Mouse (Mus musculus): ENCODE data around the gene Spata19. TPM values are rescaled to one million over a fixed set of nuclear protein-coding genes. Genes with fewer than 3 reads are reported as not detected.

Gene Spata19
- polyA plus RNA-seq (2015; fragmentation: Nextera tagmentation; extraction: Ambion mirVana), result not detected in 2 replicates

- WGBS, result 75% methylated on average over 3 of the region's 3 CpGs
These were observed at the start of gene Spata19 for GRCm38 (mm10) chr9:27396500-27396899. Gene Spata19, plus strand, starts transcription at chr9:27396800.

GRCm38 (mm10) chr9:27353082-27353481 is 43.5 kb upstream of the Spata19 start:
- Histone ChIP-seq H3K4me2 (replicated peaks; ENCODE audit: low read depth, low read length) (no peak overlapping the region), H3K27me3 (ENCODE audit: insufficient read depth, low read length) (no peaks in the 10 kb centered on the region), H3K4me1 (ENCODE audit: insufficient read depth, low read length) (no peaks in the 10 kb centered on the region), H3K4me3 (ENCODE audit: low read length) (no peak overlapping the region), H3K9ac (replicated peaks; ENCODE audit: low read length) (no peak overlapping the region), H3K27ac (ENCODE audit: low read length) (no peak overlapping the region), H3K36me3 (ENCODE audit: insufficient read depth, low read length) (no peaks in the 10 kb centered on the region), H3K9me3 (ENCODE audit: low read length) (no peaks in the 10 kb centered on the region)
- 85% methylated on average over 7 of the region's 7 CpGs for WGBS
- ATAC-seq (ENCODE audit: low FRiP score, low TSS enrichment), result no peak

More at GRCm38 (mm10) chr9:27396500-27396899, at the start of gene Spata19:
- H3K27me3 ChIP-seq (ENCODE audit: insufficient read depth, low read length), result no peaks in the 10 kb centered on the region
- H3K9ac ChIP-seq (replicated peaks; ENCODE audit: low read length), result no peak within 1 kb of the TSS
- no peak within 1 kb of the TSS for H3K4me3 ChIP-seq (ENCODE audit: low read length)
- H3K9me3 ChIP-seq (ENCODE audit: low read length), result no peaks in the 10 kb centered on the region
- H3K4me2 ChIP-seq (replicated peaks; ENCODE audit: low read depth, low read length), result no peak within 1 kb of the TSS
- no peak for ATAC-seq (ENCODE audit: low FRiP score, low TSS enrichment)
- no peaks in the 10 kb centered on the region for H3K4me1 ChIP-seq (ENCODE audit: insufficient read depth, low read length)
- H3K36me3 ChIP-seq (ENCODE audit: insufficient read depth, low read length), result no peaks in the 10 kb centered on the region
- H3K27ac ChIP-seq (ENCODE audit: low read length), result no peak within 1 kb of the TSS

- Histone ChIP-seq H3K9ac (replicated peaks; ENCODE audit: low read length) (no peak overlapping the region), H3K36me3 (ENCODE audit: insufficient read depth, low read length) (no peaks in the 10 kb centered on the region), H3K4me3 (ENCODE audit: low read length) (no peak overlapping the region), H3K4me2 (replicated peaks; ENCODE audit: low read depth, low read length) (no peak overlapping the region), H3K9me3 (ENCODE audit: low read length) (no peaks in the 10 kb centered on the region), H3K27ac (ENCODE audit: low read length) (no peak overlapping the region), H3K4me1 (ENCODE audit: insufficient read depth, low read length) (no peaks in the 10 kb centered on the region), H3K27me3 (ENCODE audit: insufficient read depth, low read length) (no peaks in the 10 kb centered on the region)
- ATAC-seq (ENCODE audit: low FRiP score, low TSS enrichment), result no peak
- WGBS, result 90% methylated on average over 6 of the region's 6 CpGs
These were observed 38.7 kb upstream of the Spata19 start for GRCm38 (mm10) chr9:27357893-27358292.

- Histone ChIP-seq H3K27ac (ENCODE audit: low read length) (no peak overlapping the region), H3K4me3 (ENCODE audit: low read length) (no peak overlapping the region), H3K4me2 (replicated peaks; ENCODE audit: low read depth, low read length) (no peak overlapping the region), H3K9me3 (ENCODE audit: low read length) (no peaks in the 10 kb centered on the region), H3K4me1 (ENCODE audit: insufficient read depth, low read length) (0 out of 2 replicates have a peak, but pooled peaks cover 3% of the 10 kb centered on the region), H3K36me3 (ENCODE audit: insufficient read depth, low read length) (no peaks in the 10 kb centered on the region), H3K27me3 (ENCODE audit: insufficient read depth, low read length) (no peaks in the 10 kb centered on the region), H3K9ac (replicated peaks; ENCODE audit: low read length) (no peak overlapping the region)
- 65% methylated on average over 2 of the region's 2 CpGs for WGBS
- no peak for ATAC-seq (ENCODE audit: low FRiP score, low TSS enrichment)
These were observed 29.4 kb upstream of the Spata19 start for GRCm38 (mm10) chr9:27367231-27367630.

- Histone ChIP-seq H3K4me1 (ENCODE audit: insufficient read depth, low read length) (0 out of 2 replicates have a peak, but pooled peaks cover 3% of the 10 kb centered on the region), H3K27me3 (ENCODE audit: insufficient read depth, low read length) (no peaks in the 10 kb centered on the region), H3K9ac (replicated peaks; ENCODE audit: low read length) (no peak overlapping the region), H3K4me2 (replicated peaks; ENCODE audit: low read depth, low read length) (no peak overlapping the region), H3K9me3 (ENCODE audit: low read length) (no peaks in the 10 kb centered on the region), H3K27ac (ENCODE audit: low read length) (no peak overlapping the region), H3K4me3 (ENCODE audit: low read length) (no peak overlapping the region), H3K36me3 (ENCODE audit: insufficient read depth, low read length) (no peaks in the 10 kb centered on the region)
- ATAC-seq (ENCODE audit: low FRiP score, low TSS enrichment), result peak; percentile 65
- 33% methylated on average over 2 of the region's 2 CpGs for WGBS
These were observed 27.5 kb upstream of the Spata19 start for GRCm38 (mm10) chr9:27369108-27369507.

- H3K27me3 ChIP-seq (ENCODE audit: insufficient read depth, low read length), result no peaks in the 10 kb centered on the region
- no peak overlapping the region for H3K27ac ChIP-seq (ENCODE audit: low read length)
- H3K4me2 ChIP-seq (replicated peaks; ENCODE audit: low read depth, low read length), result no peak overlapping the region
- no peak for ATAC-seq (ENCODE audit: low FRiP score, low TSS enrichment)
- no peak overlapping the region for H3K9ac ChIP-seq (replicated peaks; ENCODE audit: low read length)
- no peak overlapping the region for H3K4me3 ChIP-seq (ENCODE audit: low read length)
- WGBS, result 57% methylated on average over 1 of the region's 1 CpGs
- peaks cover 4% of the 10 kb centered on the region; the same call in 1 of the 2 replicates for H3K9me3 ChIP-seq (ENCODE audit: low read length)
- no peaks in the 10 kb centered on the region for H3K4me1 ChIP-seq (ENCODE audit: insufficient read depth, low read length)
- no peaks in the 10 kb centered on the region for H3K36me3 ChIP-seq (ENCODE audit: insufficient read depth, low read length)
These were observed 20.9 kb upstream of the Spata19 start for GRCm38 (mm10) chr9:27375746-27376145.

GRCm38 (mm10) chr9:27386951-27387350 is 9.6 kb upstream of the Spata19 start:
- H3K27me3 ChIP-seq (ENCODE audit: insufficient read depth, low read length), result no peaks in the 10 kb centered on the region

GRCm38 (mm10) chr9:27401169-27401568 is 4.6 kb downstream of the Spata19 start:
- H3K27me3 ChIP-seq (ENCODE audit: insufficient read depth, low read length), result no peaks in the 10 kb centered on the region
- H3K27ac ChIP-seq (ENCODE audit: low read length), result no peak overlapping the region
- H3K9me3 ChIP-seq (ENCODE audit: low read length), result no peaks in the 10 kb centered on the region
- H3K36me3 ChIP-seq (ENCODE audit: insufficient read depth, low read length), result no peaks in the 10 kb centered on the region
- no peak for ATAC-seq (ENCODE audit: low FRiP score, low TSS enrichment)
- H3K4me3 ChIP-seq (ENCODE audit: low read length), result no peak overlapping the region
- H3K9ac ChIP-seq (replicated peaks; ENCODE audit: low read length), result no peak overlapping the region
- WGBS, result 93% methylated on average over 4 of the region's 4 CpGs
- no peaks in the 10 kb centered on the region for H3K4me1 ChIP-seq (ENCODE audit: insufficient read depth, low read length)
- H3K4me2 ChIP-seq (replicated peaks; ENCODE audit: low read depth, low read length), result no peak overlapping the region

More at GRCm38 (mm10) chr9:27386951-27387350, 9.6 kb upstream of the Spata19 start:
- Histone ChIP-seq H3K9me3 (ENCODE audit: low read length) (no peaks in the 10 kb centered on the region), H3K4me3 (ENCODE audit: low read length) (no peak overlapping the region), H3K4me1 (ENCODE audit: insufficient read depth, low read length) (no peaks in the 10 kb centered on the region), H3K36me3 (ENCODE audit: insufficient read depth, low read length) (no peaks in the 10 kb centered on the region), H3K4me2 (replicated peaks; ENCODE audit: low read depth, low read length) (no peak overlapping the region), H3K9ac (replicated peaks; ENCODE audit: low read length) (no peak overlapping the region), H3K27ac (ENCODE audit: low read length) (no peak overlapping the region)
- WGBS, result 90% methylated on average over 3 of the region's 3 CpGs
- no peak for ATAC-seq (ENCODE audit: low FRiP score, low TSS enrichment)

- Histone ChIP-seq H3K4me2 (replicated peaks; ENCODE audit: low read depth, low read length) (no peak overlapping the region), H3K36me3 (ENCODE audit: insufficient read depth, low read length) (no peaks in the 10 kb centered on the region), H3K27me3 (ENCODE audit: insufficient read depth, low read length) (peaks cover 3% of the 10 kb centered on the region; the same call in 1 of the 2 replicates), H3K27ac (ENCODE audit: low read length) (no peak overlapping the region), H3K4me1 (ENCODE audit: insufficient read depth, low read length) (no peaks in the 10 kb centered on the region), H3K9me3 (ENCODE audit: low read length) (no peaks in the 10 kb centered on the region), H3K4me3 (ENCODE audit: low read length) (no peak overlapping the region), H3K9ac (replicated peaks; ENCODE audit: low read length) (no peak overlapping the region)
- ATAC-seq (ENCODE audit: low FRiP score, low TSS enrichment), result peak; percentile 52
These were observed 13.1 kb downstream of the Spata19 start for GRCm38 (mm10) chr9:27409733-27410132.

GRCm38 (mm10) chr9:27414058-27414460 is 17.5 kb downstream of the Spata19 start:
- ATAC-seq (ENCODE audit: low FRiP score, low TSS enrichment), result peak; percentile 79; the same call in 1 of the 2 replicates
- WGBS, result 5% methylated on average over 11 of the region's 11 CpGs

More at GRCm38 (mm10) chr9:27414058-27414460, 17.5 kb downstream of the Spata19 start:
- Histone ChIP-seq H3K9me3 (ENCODE audit: low read length) (no peaks in the 10 kb centered on the region), H3K9ac (replicated peaks; ENCODE audit: low read length) (no peak overlapping the region), H3K4me3 (ENCODE audit: low read length) (no peak overlapping the region; the same call in 1 of the 2 replicates), H3K27me3 (ENCODE audit: insufficient read depth, low read length) (peaks cover under 1% of the 10 kb centered on the region; the same call in 1 of the 2 replicates), H3K27ac (ENCODE audit: low read length) (no peak overlapping the region), H3K4me2 (replicated peaks; ENCODE audit: low read depth, low read length) (peak overlapping the region; percentile 43), H3K36me3 (ENCODE audit: insufficient read depth, low read length) (no peaks in the 10 kb centered on the region), H3K4me1 (ENCODE audit: insufficient read depth, low read length) (no peaks in the 10 kb centered on the region)

Measured in kidney, embryonic 16.5 days (tissue).